Mouse (Mus musculus) adrenal gland, postnatal 25 days (tissue): ENCODE measurements around the gene Tmsb10. TPM values are rescaled to one million over a fixed set of nuclear protein-coding genes. Genes with fewer than 3 reads are reported as not detected.

ENCODE experiments used
- DNase-seq: peaks from one replicate; pipeline ENCODE4 v3.0.0; 2021; ENCODE audit warnings: mixed read lengths
- total RNA-seq: library from RNA; stranded (reverse); gene quantifications from 2 replicates; pipeline ENCODE4 v1.2.3, GENCODE M21; 2021

Tmsb10 gene
- total RNA-seq, 1 experiment from 2014 or later, result 194 TPM

GRCm38 (mm10) chr6:72956199-72957092 lies 2.1 kb downstream of the Tmsb10 start:
- peak; percentile 9 for DNase-seq

GRCm38 (mm10) chr6:72955517-72956198 lies 2.9 kb downstream of the Tmsb10 start:
- DNase-seq, result no peak

DNA sequence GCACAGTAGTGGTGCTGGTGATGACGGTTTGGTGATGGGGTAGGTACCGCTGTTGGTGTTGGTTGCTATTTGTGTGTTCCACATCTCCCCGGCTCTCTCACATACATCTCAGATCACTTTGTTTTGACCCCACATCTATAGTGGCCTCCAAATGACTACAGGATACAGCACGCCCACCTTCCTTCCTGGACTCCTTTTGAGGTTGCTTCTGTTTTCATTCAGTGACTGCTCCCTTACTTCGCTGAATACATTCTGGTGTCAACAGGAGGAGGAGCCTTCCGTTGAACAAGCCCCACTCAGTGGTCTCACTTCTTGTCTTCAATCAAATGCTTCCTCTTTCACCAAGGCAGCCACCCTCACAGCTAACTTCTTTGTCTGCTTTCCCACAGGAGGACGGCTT lies 3.8 kb downstream of the Tmsb10 start:
- DNase-seq, result no peak

DNA sequence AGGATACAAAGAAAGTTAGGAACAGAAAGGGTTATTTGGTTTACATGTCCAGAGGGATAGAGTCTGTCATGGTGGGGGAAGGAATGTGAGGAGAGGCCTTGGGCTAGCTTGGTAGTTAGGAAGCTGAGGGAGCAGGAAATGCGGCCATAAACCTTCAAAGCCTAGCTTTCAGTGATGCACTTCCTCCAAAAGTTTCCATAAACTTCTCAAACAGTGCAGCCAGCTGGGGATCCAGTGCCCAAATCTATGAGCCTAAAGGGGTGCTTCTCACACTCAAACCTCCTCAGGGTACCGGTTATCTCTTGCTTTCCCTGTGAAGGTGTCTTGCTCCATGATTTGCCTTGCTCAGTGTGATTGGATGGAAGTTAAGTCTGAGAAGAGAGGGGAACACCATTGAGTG lies 5.6 kb downstream of the Tmsb10 start:
- no peak for DNase-seq

DNA sequence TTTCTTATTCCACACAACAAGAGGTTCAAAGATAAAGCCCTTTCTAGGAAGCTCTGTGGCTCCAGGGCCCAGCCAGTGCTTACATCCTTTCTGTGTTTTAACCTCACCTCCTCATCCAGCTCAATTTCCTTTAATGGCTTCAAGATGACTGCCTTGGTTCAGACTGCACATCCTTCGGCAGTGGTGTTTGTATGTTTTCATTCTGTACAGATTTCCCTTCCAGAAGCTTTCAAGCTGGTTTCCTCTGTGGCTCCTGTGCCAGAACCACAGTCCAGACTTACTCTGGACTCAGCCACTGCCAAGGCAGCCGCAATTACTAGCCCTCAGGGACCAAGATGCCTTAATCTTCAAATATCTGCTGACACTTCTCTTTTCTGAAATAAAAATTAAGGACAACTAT lies 6.3 kb downstream of the Tmsb10 start:
- DNase-seq, result no peak

- no peak for DNase-seq
Observed at GRCm38 (mm10) chr6:72949161-72949756, 9.3 kb downstream of the Tmsb10 start.

- no peak for DNase-seq
Observed at GRCm38 (mm10) chr6:72948392-72948791, 10.2 kb downstream of the Tmsb10 start.

DNA sequence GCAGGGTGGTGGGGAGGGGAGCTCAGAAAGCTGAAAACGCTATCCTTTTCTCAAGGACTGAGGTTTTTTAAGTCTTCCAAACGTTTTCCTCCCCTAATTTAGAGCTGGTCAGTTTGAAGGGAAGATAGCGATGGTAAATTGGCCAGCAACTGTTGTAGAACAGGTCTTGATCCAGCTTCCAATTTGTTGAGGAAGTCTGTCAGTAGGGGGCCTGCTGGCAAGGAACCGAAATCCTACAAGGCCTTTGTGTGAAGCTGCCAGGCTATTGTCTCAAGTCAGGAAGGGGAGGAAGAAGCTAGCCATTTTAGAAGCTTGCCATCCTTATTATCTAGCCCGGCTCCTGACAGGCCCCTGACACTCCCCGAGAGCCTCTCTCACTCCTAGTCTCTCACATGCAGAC lies 10.6 kb downstream of the Tmsb10 start:
- DNase-seq, result no peak

- peak; percentile 49 for DNase-seq
Observed at GRCm38 (mm10) chr6:72940493-72940892, 18.1 kb downstream of the Tmsb10 start.

DNA sequence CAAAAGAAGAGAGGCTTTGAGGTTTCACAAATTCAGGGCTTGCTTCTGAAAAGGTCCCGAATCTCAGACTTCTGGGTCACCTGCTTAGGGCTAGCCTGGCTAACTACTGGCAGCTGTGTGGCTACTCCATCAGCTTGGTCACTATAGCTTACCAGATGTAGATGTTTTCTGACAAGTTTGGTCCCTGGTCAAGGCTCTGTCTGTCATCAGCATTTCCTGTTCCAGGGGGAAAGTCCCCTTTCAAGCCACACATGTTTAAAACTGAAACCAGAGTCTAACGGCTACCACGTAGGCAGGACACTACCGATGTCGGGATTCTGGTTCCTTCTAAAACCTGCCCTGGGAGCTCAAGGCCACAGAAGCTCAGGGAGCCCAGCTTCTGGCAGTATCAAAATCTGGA lies 20.7 kb downstream of the Tmsb10 start:
- no peak for DNase-seq

GRCm38 (mm10) chr6:72937430-72937829 lies 21.1 kb downstream of the Tmsb10 start:
- DNase-seq, result no peak

DNA sequence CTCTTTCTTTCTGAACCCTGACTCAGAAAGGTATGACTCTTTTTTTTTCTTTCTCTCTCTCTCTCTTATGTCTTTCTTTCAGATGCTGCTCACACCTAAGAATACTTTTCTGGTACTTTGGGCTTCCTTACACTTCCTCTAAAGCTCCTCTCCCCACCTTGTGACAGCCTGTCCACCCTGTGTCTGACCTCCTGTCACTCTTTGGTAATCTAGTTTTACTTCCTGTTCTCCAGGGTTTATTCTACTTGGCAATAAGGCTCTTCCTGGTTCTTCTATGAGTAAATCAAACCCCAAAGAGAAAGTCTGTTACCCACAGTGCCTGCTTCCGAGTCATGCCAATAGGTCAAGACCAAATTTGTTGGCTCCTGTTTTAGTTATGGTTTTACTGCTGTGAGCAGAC lies 25.6 kb downstream of the Tmsb10 start:
- DNase-seq, result no peak

- no peak for DNase-seq
Observed at GRCm38 (mm10) chr6:72931533-72931932, 27.0 kb downstream of the Tmsb10 start.

DNA sequence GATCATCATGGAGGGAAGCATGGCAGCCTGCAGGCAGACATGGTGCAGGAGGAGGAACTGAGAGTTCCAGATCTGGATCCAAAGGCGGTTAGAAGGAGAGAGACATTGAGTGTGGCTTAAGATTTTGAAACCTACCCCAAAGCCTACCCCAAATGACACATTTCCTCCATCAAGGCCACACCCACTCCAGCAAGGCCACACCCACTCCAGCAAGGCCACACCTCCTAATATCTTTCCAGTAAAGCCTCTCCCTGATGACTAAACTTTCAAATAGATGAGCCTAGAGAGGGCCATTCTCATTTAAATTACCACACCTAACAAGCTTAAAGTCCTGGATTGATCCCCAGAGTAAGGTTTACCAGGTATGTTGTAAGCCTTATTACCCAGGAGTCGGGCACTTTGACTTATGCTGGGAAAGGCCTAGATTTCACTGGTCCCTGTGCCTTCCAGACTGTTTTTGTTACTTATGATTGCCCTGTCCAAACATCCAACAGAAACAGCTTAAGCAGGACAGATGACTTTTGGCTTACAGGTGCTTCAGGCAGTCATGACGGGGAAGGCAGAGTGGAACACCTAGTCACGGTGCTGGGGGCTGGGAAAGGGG lies 28.7 kb downstream of the Tmsb10 start:
- DNase-seq, result no peak

GRCm38 (mm10) chr6:72926755-72927482 lies 31.6 kb downstream of the Tmsb10 start:
- DNase-seq, result peak; percentile 54

GRCm38 (mm10) chr6:72926031-72926430 lies 32.5 kb downstream of the Tmsb10 start:
- no peak for DNase-seq

DNA sequence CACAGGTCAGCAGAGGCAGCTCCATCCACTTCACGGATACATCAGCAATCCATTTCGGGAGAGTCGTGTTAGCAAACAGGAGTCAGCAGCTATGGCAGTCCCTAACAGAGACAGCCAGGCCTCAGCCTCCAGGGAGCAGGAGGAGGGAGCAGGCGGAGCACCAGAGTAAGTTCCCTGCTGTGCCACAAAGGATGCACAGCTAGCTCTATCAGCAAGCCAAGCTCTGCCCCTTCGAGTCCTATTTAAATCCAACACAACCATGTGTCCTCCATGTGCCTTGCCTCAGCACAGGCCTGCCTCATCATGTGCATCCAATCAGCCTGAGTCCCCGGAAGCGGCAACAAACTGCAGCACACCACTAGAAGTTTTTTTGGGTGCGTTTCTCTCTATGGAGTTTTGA lies 35.2 kb downstream of the Tmsb10 start:
- no peak for DNase-seq

- DNase-seq, result no peak
Observed at GRCm38 (mm10) chr6:72921081-72921480, 37.5 kb downstream of the Tmsb10 start.

- DNase-seq, result no peak
Observed at GRCm38 (mm10) chr6:72918510-72919033, 40.0 kb downstream of the Tmsb10 start.

- DNase-seq, result no peak
Observed at GRCm38 (mm10) chr6:72916330-72916729, 42.2 kb downstream of the Tmsb10 start.

DNA sequence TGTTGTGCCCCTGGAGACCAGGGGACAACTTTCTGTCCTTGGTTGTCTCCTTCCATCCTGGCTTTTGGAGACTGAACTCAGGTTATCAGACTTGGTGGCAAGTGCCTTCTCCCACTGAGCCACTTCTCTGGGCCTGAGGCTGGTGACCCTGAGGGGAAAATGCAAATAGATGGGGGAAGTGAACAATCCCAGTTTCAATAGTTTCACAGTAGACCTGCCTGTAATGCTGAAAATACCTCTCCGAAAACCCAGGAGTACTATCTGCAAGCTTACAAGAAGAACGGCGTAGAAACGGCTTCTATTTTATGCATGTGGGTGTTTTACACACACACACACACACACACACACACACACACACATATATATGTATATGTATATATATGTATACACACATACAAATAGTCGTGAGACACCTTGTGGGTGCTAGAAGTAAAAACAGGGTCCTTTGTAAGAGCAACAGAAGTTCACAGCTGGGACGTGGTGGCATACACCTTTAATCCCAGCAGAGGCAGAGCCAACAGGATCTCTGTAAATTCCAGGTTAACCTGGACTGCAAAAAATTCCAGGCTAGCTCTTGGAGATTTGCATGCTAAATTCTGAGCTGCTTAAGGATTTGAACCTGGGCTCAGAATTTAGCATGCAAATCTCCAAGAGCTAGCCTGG lies 44.3 kb downstream of the Tmsb10 start:
- DNase-seq, result no peak
